Mouse (Mus musculus): Measurements from ENCODE around the gene Ift74. TPM values are rescaled to one million over a fixed set of nuclear protein-coding genes. Genes with fewer than 3 reads are reported as not detected.
"Not testable (repeated sequence)": the region's sequence is repeated elsewhere in the genome, so short reads cannot be mapped to it uniquely, and the experiment has no call there.

The Ift74 gene
- polyA plus RNA-seq, 1 experiment = 15.0 TPM

- Histone ChIP-seq H3K36me3 (ENCODE audit: control insufficient read depth, insufficient read depth, low read length, poor library complexity, severe bottlenecking) (no peaks in the 10 kb centered on the region), H3K27ac (ENCODE audit: insufficient read depth, low read length) (no peak overlapping the region), H3K9ac (ENCODE audit: low read depth, poor library complexity, severe bottlenecking) (no peak overlapping the region), H3K4me3 (ENCODE audit: low read depth, low read length) (no peak overlapping the region), H3K27me3 (ENCODE audit: control insufficient read depth, insufficient read depth, low read length, poor library complexity, severe bottlenecking) (no peaks in the 10 kb centered on the region), H3K4me1 (ENCODE audit: control insufficient read depth, insufficient read depth, low read length) (no peaks in the 10 kb centered on the region), H3K9me3 (replicated peaks; ENCODE audit: control insufficient read depth, insufficient read depth, low read length, poor library complexity, severe bottlenecking) (no peaks in the 10 kb centered on the region)
- TF ChIP-seq POLR2A (IDR thresholded peaks at IDR 0.05; ENCODE audit: insufficient read depth, low read length) (no peak), EP300 (IDR thresholded peaks at IDR 0.05; ENCODE audit: insufficient read depth, low read depth, low read length) (no peak), CTCF (IDR thresholded peaks at IDR 0.05; ENCODE audit: low read depth, low read length) (no peak)
These were observed 67.7 kb downstream of the Ift74 start for GRCm38 (mm10) chr4:94682029-94682428.

- Histone ChIP-seq H3K9me3 (replicated peaks; ENCODE audit: control insufficient read depth, insufficient read depth, low read length, poor library complexity, severe bottlenecking) (no peaks in the 10 kb centered on the region), H3K27me3 (ENCODE audit: control insufficient read depth, insufficient read depth, low read length, poor library complexity, severe bottlenecking) (no peaks in the 10 kb centered on the region), H3K4me3 (ENCODE audit: low read depth, low read length) (no peak overlapping the region), H3K9ac (ENCODE audit: low read depth, poor library complexity, severe bottlenecking) (no peak overlapping the region), H3K4me1 (ENCODE audit: control insufficient read depth, insufficient read depth, low read length) (no peaks in the 10 kb centered on the region), H3K27ac (ENCODE audit: insufficient read depth, low read length) (no peak overlapping the region), H3K36me3 (ENCODE audit: control insufficient read depth, insufficient read depth, low read length, poor library complexity, severe bottlenecking) (no peaks in the 10 kb centered on the region)
- TF ChIP-seq CTCF (IDR thresholded peaks at IDR 0.05; ENCODE audit: low read depth, low read length) (no peak), EP300 (IDR thresholded peaks at IDR 0.05; ENCODE audit: insufficient read depth, low read depth, low read length) (no peak), POLR2A (IDR thresholded peaks at IDR 0.05; ENCODE audit: insufficient read depth, low read length) (no peak)
These were observed 69.0 kb downstream of the Ift74 start for GRCm38 (mm10) chr4:94683305-94683704.

GRCm38 (mm10) chr4:94689804-94690203 lies 75.5 kb downstream of the Ift74 start:
- H3K27me3 ChIP-seq (ENCODE audit: control insufficient read depth, insufficient read depth, low read length, poor library complexity, severe bottlenecking); H3K36me3 ChIP-seq (ENCODE audit: control insufficient read depth, insufficient read depth, low read length, poor library complexity, severe bottlenecking); H3K4me3 ChIP-seq (ENCODE audit: low read depth, low read length); H3K27ac ChIP-seq (ENCODE audit: insufficient read depth, low read length); H3K9ac ChIP-seq (ENCODE audit: low read depth, poor library complexity, severe bottlenecking); H3K9me3 ChIP-seq (replicated peaks; ENCODE audit: control insufficient read depth, insufficient read depth, low read length, poor library complexity, severe bottlenecking); H3K4me1 ChIP-seq (ENCODE audit: control insufficient read depth, insufficient read depth, low read length): not testable (repeated sequence)

- no peaks in the 10 kb centered on the region for H3K4me1 ChIP-seq (ENCODE audit: control insufficient read depth, insufficient read depth, low read length)
- TF ChIP-seq CTCF (IDR thresholded peaks at IDR 0.05; ENCODE audit: low read depth, low read length) (no peak), EP300 (IDR thresholded peaks at IDR 0.05; ENCODE audit: insufficient read depth, low read depth, low read length) (no peak), POLR2A (IDR thresholded peaks at IDR 0.05; ENCODE audit: insufficient read depth, low read length) (no peak)
- H3K9ac ChIP-seq (ENCODE audit: low read depth, poor library complexity, severe bottlenecking) = no peak overlapping the region
- H3K36me3 ChIP-seq (ENCODE audit: control insufficient read depth, insufficient read depth, low read length, poor library complexity, severe bottlenecking) = no peaks in the 10 kb centered on the region
- no peaks in the 10 kb centered on the region for H3K9me3 ChIP-seq (replicated peaks; ENCODE audit: control insufficient read depth, insufficient read depth, low read length, poor library complexity, severe bottlenecking)
- no peaks in the 10 kb centered on the region for H3K27me3 ChIP-seq (ENCODE audit: control insufficient read depth, insufficient read depth, low read length, poor library complexity, severe bottlenecking)
- no peak overlapping the region for H3K27ac ChIP-seq (ENCODE audit: insufficient read depth, low read length)
- H3K4me3 ChIP-seq (ENCODE audit: low read depth, low read length) = no peak overlapping the region
These were observed 76.8 kb downstream of the Ift74 start for GRCm38 (mm10) chr4:94691078-94691477.

- no peaks in the 10 kb centered on the region for H3K4me1 ChIP-seq (ENCODE audit: control insufficient read depth, insufficient read depth, low read length)
- no peaks in the 10 kb centered on the region for H3K27me3 ChIP-seq (ENCODE audit: control insufficient read depth, insufficient read depth, low read length, poor library complexity, severe bottlenecking)
- no peak for TF ChIP-seq CTCF (IDR thresholded peaks at IDR 0.05; ENCODE audit: low read depth, low read length)
- TF ChIP-seq POLR2A (IDR thresholded peaks at IDR 0.05; ENCODE audit: insufficient read depth, low read length) = no peak
- TF ChIP-seq EP300 (IDR thresholded peaks at IDR 0.05; ENCODE audit: insufficient read depth, low read depth, low read length) = no peak
- no peaks in the 10 kb centered on the region for H3K9me3 ChIP-seq (replicated peaks; ENCODE audit: control insufficient read depth, insufficient read depth, low read length, poor library complexity, severe bottlenecking)
- no peak overlapping the region for H3K27ac ChIP-seq (ENCODE audit: insufficient read depth, low read length)
- H3K36me3 ChIP-seq (ENCODE audit: control insufficient read depth, insufficient read depth, low read length, poor library complexity, severe bottlenecking) = no peaks in the 10 kb centered on the region
- no peak overlapping the region for H3K9ac ChIP-seq (ENCODE audit: low read depth, poor library complexity, severe bottlenecking)
- no peak overlapping the region for H3K4me3 ChIP-seq (ENCODE audit: low read depth, low read length)
These were observed 77.9 kb downstream of the Ift74 start for GRCm38 (mm10) chr4:94692175-94692574.

GRCm38 (mm10) chr4:94696368-94696767 lies 82.1 kb downstream of the Ift74 start:
- Histone ChIP-seq H3K9me3 (replicated peaks; ENCODE audit: control insufficient read depth, insufficient read depth, low read length, poor library complexity, severe bottlenecking) (no peaks in the 10 kb centered on the region), H3K4me1 (ENCODE audit: control insufficient read depth, insufficient read depth, low read length) (no peaks in the 10 kb centered on the region), H3K27me3 (ENCODE audit: control insufficient read depth, insufficient read depth, low read length, poor library complexity, severe bottlenecking) (no peaks in the 10 kb centered on the region), H3K27ac (ENCODE audit: insufficient read depth, low read length) (no peak overlapping the region), H3K36me3 (ENCODE audit: control insufficient read depth, insufficient read depth, low read length, poor library complexity, severe bottlenecking) (no peaks in the 10 kb centered on the region), H3K9ac (ENCODE audit: low read depth, poor library complexity, severe bottlenecking) (no peak overlapping the region), H3K4me3 (ENCODE audit: low read depth, low read length) (no peak overlapping the region)
- TF ChIP-seq CTCF (IDR thresholded peaks at IDR 0.05; ENCODE audit: low read depth, low read length) (no peak), EP300 (IDR thresholded peaks at IDR 0.05; ENCODE audit: insufficient read depth, low read depth, low read length) (no peak), POLR2A (IDR thresholded peaks at IDR 0.05; ENCODE audit: insufficient read depth, low read length) (no peak)

Measured in ES-Bruce4 (cell line).